Mouse (Mus musculus): ENCODE data around the gene Ciart.
"Not testable (repeated sequence)": the region's sequence is repeated elsewhere in the genome, so short reads cannot be mapped to it uniquely, and the experiment has no call there.

Gene Ciart

DNA sequence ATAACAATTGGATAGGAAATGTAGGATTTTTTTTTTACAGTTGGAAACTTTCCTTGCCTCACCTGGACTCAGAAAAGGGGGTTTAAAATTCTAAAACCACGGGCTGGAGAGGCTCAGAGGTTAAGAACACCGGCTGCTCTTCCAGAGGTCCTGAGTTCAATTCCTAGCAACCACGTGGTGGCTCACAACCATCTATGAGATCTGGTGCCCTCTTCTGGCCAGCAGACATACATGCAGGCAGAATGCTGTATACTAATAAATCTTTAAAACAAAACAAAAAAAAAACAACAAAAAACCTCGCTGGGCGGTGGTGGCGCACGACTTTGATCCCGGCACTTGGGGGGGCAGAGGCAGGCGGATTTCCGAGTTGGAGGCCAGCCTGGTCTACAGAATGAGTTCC, 20.8 kb downstream of the Ciart start:
- DNase-seq: no peak

DNA sequence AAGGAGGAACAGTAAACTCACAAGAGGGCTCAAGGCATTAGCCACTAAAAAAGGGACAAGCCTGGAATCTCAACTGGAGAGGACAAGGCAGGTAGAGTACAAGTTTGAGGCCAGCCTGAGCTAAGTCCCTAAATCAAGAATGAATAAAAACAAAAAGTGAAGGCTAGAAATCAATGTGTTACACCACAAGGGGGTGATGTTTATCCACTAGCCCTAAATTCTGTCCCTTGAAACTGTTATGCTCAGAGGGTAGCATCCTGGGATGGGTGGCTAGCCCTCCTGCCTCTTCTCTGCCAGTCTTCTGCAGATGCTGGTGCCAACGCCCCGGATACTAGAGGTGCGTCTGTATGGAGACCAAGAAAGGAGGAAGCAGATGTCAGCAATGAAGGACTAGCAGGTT, 21.7 kb downstream of the Ciart start:
- DNase-seq: no peak

DNA sequence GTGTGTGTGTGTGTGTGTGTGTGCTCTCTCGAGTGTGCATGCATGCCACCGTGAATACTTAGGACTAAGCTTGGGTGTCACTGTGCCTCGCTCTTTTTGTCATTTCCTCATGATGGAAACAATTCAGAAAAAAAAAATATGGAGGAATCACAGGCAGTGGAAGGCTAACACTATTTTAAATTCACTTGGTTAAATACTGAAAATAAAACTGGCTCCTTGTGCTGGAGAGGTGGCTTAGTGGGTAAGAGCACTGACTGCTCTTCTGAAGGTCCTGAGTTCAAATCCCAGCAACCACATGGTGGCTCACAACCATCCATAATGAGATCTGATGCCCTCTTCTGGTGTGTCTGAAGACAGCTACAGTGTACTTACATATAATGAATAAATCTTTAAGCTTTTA, 23.8 kb downstream of the Ciart start:
- not testable (repeated sequence) for DNase-seq

DNA sequence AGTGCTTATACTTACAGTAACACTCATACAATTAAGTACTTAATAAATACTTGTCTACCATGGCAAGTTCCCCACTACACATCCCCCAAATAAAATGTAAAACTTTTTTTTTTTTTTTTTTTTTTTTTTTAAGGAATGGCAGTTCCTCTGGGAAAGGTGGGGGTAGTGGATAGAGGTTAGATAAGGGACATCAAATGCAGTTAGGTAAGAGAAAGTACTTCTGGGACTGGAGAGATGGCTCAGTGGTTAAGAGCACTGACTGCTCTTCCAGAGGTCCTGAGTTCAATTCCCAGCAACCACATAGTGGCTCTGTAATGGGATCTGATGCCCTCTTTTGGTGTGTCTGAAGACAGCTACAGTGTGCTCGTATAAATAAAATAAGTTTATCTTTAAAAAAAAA, 25.0 kb downstream of the Ciart start:
- not testable (repeated sequence) for DNase-seq

DNA sequence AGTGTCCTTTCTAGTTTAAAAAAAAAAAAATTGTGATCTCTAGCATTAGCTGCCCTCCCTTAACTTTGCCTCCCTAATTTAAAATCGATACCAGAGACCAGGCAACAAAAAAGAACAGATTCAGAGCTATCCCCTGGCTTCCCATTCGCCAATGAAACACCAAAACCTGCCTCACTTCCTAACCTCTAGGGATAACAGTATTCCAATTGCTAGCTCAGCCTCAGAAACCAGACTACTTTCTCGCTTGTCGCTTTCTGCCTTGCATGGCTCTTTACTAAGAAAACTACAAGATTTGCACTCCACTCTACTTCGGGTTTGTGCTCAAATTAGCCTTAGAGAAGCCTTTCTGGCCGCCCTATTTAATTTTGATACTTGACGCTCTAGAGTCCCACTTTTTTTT, 25.9 kb downstream of the Ciart start:
- no peak for DNase-seq

DNA sequence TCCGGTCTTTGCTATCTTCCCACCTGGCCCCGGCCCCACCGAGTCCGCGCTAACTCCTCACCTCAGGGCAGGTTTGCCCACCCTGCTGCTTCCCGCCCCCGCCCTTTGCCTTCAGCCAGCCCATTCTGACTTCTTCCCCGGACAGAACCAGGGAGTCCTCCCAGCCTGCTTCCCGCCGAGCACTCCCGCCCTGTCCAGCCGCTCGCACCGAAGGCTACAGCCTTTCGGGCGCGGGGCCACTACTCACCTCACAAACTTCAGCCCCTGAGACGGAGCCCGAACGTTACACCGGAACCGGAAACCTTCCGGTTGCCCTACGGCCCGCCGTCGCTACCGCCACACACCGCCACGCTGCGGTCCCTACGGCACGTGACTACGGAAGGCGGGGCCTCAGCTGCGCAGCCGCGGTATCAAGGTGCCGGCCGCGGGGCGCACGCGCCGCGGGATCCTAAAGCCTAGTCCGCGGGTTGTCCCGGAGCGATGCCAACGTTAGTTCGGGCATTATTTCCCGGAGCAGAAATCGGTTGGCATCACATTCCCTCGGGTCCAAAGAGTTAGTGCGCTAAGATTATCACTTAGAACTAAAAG, 26.5 kb downstream of the Ciart start, which contains the start of gene Prpf3:
Gene Prpf3, minus strand, starts transcription at position 384 of the 588 bp plus-strand sequence.
- peak; percentile 93 for DNase-seq

DNA sequence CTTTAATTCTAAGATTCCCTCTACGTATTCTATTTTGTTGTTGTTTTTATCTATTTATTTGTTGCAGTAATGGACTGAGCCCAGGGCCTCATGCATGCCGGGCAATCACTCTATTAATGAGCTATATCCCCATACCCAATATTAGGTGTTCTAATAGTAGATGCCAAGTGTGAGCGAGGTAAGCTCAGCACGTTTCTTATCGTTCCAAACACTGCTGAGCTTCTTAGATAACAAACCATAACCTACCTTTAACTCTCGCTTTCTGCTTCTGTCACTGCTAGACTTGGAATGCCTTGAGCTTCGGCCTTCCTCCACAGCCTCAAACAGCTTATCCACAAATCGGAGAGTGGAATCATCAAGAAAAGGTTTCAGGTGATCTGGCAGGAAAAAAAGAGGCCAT, 30.7 kb downstream of the Ciart start:
- DNase-seq: no peak

DNA sequence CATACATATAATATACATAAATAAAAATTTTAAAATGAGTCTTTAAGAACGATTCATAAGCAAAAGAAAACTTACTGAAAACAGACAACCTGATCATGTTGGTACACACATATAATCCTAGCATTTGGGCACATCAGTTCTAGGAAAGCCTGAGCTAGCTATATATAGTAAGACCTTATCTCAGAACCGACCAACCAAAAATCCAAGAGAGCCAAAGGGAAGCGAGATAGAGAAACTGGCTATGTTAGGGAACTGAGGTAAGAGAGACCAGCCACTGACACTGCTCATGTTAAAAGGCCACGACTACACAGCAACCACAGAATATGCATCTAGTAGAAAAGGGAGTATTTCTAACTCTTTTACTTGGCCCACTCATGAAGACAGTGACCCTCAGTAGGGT, 31.4 kb downstream of the Ciart start:
- DNase-seq: no peak

DNA sequence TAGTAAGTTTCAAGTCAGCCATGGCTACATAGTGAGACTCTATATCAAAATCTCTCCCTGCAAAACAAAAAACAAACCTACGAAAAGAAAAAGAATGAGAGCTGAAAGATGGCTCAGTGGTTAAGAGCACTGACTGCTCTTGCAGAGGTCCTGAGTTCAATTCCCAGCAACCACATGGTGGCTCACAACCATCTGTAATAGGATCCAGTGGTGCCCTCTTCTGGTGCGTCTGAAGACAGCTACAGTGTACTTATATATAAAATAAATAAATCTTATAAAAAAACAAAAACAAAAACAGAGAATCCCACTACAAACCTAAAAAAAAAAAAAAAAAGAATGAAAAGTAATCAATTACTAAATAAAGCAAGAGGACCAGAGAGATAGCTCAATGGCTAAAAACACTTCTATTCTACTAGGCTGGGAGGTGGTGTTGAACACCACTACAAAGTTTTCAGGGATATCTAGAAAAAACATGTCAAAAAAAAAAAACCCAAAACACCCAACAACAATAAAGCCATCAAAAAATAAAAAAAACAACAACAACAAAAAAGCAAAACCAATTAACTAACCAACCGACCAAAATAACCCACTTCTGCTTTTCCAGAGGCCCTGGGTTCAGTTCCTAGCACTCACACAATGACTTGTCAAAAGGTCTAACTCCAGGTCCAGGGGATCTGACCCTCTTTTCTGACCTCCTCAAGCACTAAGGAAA, 39.4 kb downstream of the Ciart start:
- DNase-seq: no peak

DNA sequence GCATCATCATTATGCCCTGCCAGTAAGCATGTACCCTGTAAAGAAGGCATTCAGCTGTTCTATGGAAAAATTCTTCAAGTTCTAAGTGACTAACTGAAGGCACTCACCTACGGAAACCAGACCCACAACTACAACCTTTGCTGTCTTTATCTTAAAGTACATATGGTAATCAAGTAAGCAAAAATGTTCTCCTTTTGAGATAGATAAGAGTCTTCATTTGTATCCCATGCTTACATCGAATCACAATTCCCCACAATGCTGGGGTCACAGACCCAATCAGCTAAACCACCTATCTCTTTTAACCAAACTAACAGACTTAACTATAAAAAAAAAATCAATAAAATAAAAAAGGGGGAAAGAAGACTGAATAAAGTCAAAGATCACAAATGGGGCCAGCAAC, 42.8 kb downstream of the Ciart start:
- no peak for DNase-seq

DNA sequence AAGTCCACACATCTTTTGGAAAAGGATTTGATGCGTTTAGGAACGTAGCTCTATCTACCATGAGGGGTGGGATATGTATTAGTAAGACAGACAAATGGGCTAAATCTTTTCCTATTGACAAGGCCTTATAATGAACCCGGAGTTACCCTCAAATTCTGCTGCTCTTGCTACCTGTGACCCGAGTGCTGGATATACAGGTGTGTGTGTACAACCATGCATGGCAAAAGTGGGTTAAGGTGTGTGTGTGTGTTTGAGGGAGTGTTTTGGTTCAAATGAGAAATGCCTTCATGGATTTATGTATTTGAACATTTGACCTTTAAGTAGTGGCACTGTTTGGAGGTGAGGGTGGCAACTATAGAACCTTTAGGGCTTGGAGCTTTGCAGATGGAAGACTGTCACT, 53.0 kb downstream of the Ciart start:
- DNase-seq: no peak
